Mouse (Mus musculus) cerebellum, adult 2 months (tissue): ENCODE data around the gene Sp2. TPM values are rescaled to one million over a fixed set of nuclear protein-coding genes. Genes with fewer than 3 reads are reported as not detected.

ENCODE experiments used
- DNase-seq, 2 experiments: peaks; one replicate each; pipeline ENCODE4 v3.0.0; 2021
- H3K27ac ChIP-seq: fragments of 200-500 bp; 2 replicates; pipeline ENCODE4 v1.5.1; 2012; ENCODE audit warnings: low read length, control low read depth, inconsistent platforms; ENCODE audit not compliant: insufficient read depth
- H3K27me3 ChIP-seq: fragments of 200-500 bp; 2 replicates; pipeline ENCODE4 v1.6.1; 2012; ENCODE audit warnings: inconsistent platforms, mild to moderate bottlenecking, low read length, moderate library complexity; ENCODE audit not compliant: control insufficient read depth, insufficient read depth
- H3K4me1 ChIP-seq: fragments of 200-500 bp; 2 replicates; pipeline ENCODE4 v1.6.1; 2011; ENCODE audit warnings: low read length; ENCODE audit not compliant: control insufficient read depth, insufficient read depth
- H3K4me3 ChIP-seq: fragments of 200-500 bp; replicated peaks from 2 replicates; pipeline ENCODE3; 2011; ENCODE audit warnings: mild to moderate bottlenecking, low read depth, low read length, control low read depth; ENCODE audit not compliant: insufficient read depth
- CTCF ChIP-seq: fragments of 200-500 bp; IDR thresholded peaks from 2 replicates; pipeline ENCODE4 v1.5.1; 2011; ENCODE audit warnings: low read depth, mild to moderate bottlenecking, control low read depth, low read length, moderate library complexity, borderline replicate concordance; ENCODE audit not compliant: insufficient read depth
- POLR2A ChIP-seq: fragments of 200-500 bp; IDR thresholded peaks from 2 replicates; pipeline ENCODE4 v1.6.1; 2011; ENCODE audit warnings: low read length, control low read depth, borderline replicate concordance; ENCODE audit not compliant: insufficient read depth
- WGBS: fragments of 180-500 bp; shearing (Covaris S2); methylation state at CpG from one replicate; pipeline ENCODE4 v1.1.7; 2018; 5-methylcytosine and 5-hydroxymethylcytosine counted together
- polyA plus RNA-seq: library from polyadenylated mRNA; depleted of rRNA; stranded (reverse); fragments of >200 nt; gene quantifications from 2 replicates; pipeline ENCODE4 v1.2.3, GENCODE M21; 2012

Sp2 gene
- polyA plus RNA-seq, 1 experiment = 15.4 TPM

DNA sequence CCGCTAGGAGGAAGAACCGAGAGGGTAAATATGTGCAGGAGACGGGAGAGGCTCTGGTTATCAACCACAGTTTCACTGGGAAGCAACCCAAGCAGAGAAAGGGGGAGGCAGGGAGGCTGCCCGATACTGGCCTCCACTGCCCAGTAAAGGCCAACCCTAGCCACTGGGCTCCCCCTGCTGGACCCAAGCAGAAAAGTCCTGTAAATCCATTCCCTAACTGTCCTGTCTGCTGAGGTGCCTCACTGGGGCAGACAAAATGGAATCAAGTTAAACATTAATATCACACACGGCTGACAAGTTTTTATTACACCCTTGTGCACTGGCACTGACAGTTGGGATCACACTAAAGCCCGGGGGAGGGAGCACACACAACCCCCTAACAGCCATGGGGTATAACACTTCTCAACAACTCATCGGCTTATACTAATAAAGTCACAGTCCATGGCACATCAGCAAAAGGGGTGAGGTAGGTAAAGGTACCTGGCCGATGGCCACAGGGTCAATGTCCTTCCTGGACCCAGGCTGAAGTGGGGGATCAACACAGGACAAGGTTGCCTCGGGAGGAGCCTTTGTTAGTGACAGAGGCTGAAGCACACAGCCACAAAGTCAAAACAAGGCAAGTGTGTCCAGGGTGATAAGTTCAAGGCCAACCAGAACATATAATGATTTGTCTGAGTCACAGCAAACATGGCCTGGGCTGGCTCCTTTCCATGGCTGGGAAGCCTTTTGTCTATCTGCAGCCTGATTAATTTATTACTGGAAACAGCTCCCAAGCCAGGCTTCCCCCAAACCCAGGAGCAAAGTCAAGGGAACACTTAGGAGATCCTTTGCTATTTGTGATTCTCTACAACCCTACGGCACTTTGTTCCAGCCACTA is 45.0 kb downstream of the Sp2 start:
- Histone ChIP-seq H3K4me3 (no peak overlapping the region), H3K27ac (no peak overlapping the region), H3K27me3 (no peaks in the 10 kb centered on the region), H3K4me1 (no peaks in the 10 kb centered on the region)
- 55% methylated on average over 10 of the region's 10 CpGs for WGBS
- peak in 1 of 2 experiments; percentile 41 for DNase-seq
- TF ChIP-seq CTCF (peak; percentile 57; the same call in 1 of the 2 replicates), POLR2A (no peak)

DNA sequence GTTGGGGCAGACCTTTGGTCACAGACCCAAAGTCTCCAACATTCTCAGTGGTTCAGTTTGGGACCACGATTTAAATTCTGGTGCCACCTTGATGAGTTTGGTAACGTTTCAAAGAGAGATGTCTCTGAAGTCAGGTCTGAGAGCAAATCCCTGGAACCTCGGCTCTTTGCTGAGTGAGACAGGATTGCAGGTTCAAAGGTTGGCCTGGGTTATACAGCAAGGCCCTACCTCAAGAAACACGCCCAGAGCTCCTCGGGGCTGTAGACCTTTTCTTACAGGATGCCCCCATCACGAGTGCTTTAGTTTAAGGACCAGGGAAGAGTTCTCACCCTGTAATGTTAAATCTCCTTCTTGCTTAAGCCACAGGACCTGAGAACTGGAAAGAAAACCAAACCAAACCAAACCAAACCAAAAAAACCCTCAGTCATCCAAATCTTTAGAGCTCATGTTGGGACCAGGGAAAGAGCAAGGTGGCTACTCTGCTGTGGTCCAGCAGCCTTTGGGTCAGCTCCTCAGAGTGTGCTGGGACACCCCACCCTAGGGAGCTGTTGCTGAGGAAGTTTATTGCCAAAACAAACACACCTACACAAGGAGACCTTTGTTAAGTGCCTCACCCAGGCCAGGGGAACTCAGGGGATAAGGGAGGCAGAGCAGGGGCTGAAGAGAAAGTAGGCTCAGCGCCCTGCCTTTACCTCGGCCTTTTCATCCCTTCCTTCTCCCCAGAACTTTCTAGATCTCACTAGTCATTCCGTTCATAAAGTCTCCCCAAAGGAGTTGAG is 46.7 kb downstream of the Sp2 start:
- no peak for TF ChIP-seq CTCF
- no peak for TF ChIP-seq POLR2A
- 87% methylated on average over 9 of the region's 9 CpGs for WGBS
- Histone ChIP-seq H3K27me3 (no peaks in the 10 kb centered on the region), H3K27ac (no peak overlapping the region), H3K4me3 (no peak overlapping the region), H3K4me1 (no peaks in the 10 kb centered on the region)
- no peak for DNase-seq

DNA sequence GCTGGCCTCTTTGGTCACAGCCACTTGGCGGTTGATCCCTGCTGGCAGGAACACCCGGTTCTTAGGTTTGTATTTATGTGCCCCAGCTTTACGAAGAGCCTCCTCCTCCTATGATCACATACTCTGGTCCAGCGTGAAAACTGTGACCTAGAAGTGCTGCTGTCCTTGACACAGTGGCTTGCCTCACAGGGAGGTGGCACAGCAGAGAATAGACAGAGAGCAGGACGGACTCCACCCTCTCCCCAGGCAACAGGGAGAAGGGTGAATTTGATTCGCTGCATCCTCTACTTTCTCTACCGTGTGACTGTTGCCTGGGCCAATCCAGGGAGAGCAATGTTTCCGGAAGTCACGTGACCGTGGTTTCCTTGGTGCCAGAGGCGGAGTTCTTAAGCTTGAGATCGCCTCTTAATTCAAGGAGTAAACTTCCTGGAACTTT is 47.8 kb downstream of the Sp2 start:
- Histone ChIP-seq H3K27me3 (no peaks in the 10 kb centered on the region), H3K27ac (no peak overlapping the region; the same call in 1 of the 2 replicates), H3K4me3 (no peak overlapping the region), H3K4me1 (no peaks in the 10 kb centered on the region)
- TF ChIP-seq POLR2A (no peak), CTCF (no peak)
- no peak for DNase-seq
- WGBS = 31% methylated on average over 12 of the region's 12 CpGs

DNA sequence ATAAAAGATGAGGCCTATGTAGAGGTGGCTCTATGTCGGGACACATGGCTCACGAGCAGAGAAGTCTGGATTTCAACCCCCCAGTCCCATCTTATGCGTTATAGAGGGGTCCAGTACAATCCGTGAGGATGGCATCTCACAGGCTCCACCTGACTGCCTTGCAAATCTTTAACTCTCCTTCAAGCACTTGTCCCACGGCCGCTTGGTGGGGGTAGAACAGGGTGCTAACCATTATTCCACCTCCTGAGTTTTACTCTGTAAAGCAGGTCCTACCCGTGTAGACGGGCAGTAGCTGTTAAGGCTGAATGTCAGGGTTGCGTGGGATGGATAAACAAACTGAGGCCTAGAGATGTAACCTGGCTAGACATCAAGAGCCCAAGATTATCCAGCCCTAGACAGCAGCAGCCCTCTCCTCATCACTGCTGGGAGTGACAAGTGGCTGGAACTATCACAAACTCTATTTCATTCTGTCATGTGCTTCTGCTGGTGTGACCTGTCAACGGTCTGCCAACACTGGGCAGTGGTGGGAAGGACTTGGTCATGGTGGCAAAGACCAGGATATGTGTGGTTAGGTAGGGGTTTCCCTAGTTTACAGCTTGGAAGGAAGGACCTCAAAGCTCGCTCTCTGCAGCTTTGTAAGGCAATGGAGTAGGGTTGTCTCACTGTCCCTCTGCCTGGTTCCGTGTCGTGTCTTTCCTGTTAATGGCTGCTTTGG is 49.0 kb downstream of the Sp2 start:
- Histone ChIP-seq H3K4me3 (no peak overlapping the region), H3K27ac (no peak overlapping the region), H3K27me3 (no peaks in the 10 kb centered on the region), H3K4me1 (no peaks in the 10 kb centered on the region)
- 94% methylated on average over 13 of the region's 13 CpGs for WGBS
- TF ChIP-seq CTCF = no peak
- no peak for TF ChIP-seq POLR2A
- no peak for DNase-seq

DNA sequence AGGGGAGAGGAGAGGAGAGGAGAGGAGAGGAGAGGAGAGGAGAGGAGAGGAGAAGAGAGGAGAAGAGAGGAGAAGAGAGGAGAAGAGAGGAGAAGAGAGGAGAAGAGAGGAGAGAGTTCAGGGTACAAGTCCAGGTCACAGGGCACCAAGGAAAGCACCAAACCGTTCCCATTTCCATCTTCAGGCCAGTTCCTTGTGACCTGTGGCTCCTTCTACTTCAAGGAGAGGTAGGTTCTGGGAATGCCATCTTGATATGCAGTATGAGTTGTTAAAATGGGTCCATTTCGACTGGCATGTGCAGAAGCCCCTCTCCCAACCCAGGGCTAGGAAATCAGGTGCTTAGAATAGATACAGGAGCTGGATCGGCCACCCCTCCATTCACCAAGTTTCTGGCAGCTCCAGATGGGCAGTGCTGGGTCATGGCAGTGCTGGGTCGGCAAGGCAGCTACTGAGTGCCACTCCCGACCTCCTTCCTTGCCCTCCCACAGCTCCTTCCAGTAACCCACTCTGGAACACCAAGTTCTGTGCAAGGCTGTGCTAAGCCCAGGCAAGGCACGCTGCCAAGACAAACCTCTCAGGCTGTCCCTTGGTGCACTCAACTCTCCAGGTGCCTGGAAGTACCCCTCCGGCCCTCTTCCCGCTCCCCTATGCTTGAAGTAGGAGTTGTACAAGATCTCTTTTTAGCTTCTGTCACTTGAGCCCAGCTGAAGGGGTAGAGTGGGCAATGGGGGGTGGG is 51.3 kb downstream of the Sp2 start:
- Histone ChIP-seq H3K4me1 (no peaks in the 10 kb centered on the region), H3K4me3 (no peak overlapping the region), H3K27ac (no peak overlapping the region), H3K27me3 (no peaks in the 10 kb centered on the region)
- 53% methylated on average over 8 of the region's 8 CpGs for WGBS
- DNase-seq = no peak
- TF ChIP-seq POLR2A (no peak), CTCF (no peak)

DNA sequence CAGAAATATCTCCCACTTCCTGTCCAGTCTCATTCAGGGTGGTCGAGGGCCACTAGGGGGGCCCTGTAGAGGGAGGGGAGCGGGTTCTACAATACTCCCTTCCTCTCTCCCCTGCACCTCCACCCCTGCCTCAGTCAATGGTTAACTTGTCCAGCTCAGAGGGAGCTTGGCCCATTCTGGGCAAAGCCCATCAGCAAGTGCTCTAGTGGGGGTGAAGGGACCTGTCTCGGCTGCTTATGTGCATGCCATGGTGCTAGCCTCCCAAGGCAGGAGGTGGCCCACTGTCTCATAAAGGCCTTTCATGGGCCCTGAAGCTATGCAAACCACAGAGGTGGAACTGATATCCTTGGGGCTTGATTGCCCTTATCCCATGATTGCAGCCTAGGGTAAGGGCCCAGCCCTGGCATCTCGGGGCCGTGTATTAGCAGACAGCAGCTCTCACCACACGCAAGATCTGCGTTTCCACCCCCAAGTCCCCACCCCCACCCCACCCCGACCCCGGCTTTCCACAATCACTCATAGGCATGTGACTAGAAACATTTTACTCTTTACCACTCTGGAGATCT is 52.9 kb downstream of the Sp2 start:
- 65% methylated on average over 9 of the region's 9 CpGs for WGBS
- H3K4me1 ChIP-seq = no peaks in the 10 kb centered on the region
- no peaks in the 10 kb centered on the region for H3K27me3 ChIP-seq
- no peak overlapping the region for H3K4me3 ChIP-seq
- no peak for DNase-seq
- H3K27ac ChIP-seq = no peak overlapping the region
- TF ChIP-seq POLR2A = no peak
- no peak for TF ChIP-seq CTCF
